Mouse (Mus musculus) cerebellum, adult 2 months (tissue): ENCODE measurements around the gene Myt1l.

Experiments
- CTCF ChIP-seq: fragments of 200-500 bp; IDR thresholded peaks from 2 replicates; pipeline ENCODE4 v1.5.1; 2011; ENCODE audit warnings: low read depth, mild to moderate bottlenecking, control low read depth, low read length, moderate library complexity, borderline replicate concordance; ENCODE audit not compliant: insufficient read depth
- POLR2A ChIP-seq: fragments of 200-500 bp; IDR thresholded peaks from 2 replicates; pipeline ENCODE4 v1.6.1; 2011; ENCODE audit warnings: low read length, control low read depth, borderline replicate concordance; ENCODE audit not compliant: insufficient read depth

DNA sequence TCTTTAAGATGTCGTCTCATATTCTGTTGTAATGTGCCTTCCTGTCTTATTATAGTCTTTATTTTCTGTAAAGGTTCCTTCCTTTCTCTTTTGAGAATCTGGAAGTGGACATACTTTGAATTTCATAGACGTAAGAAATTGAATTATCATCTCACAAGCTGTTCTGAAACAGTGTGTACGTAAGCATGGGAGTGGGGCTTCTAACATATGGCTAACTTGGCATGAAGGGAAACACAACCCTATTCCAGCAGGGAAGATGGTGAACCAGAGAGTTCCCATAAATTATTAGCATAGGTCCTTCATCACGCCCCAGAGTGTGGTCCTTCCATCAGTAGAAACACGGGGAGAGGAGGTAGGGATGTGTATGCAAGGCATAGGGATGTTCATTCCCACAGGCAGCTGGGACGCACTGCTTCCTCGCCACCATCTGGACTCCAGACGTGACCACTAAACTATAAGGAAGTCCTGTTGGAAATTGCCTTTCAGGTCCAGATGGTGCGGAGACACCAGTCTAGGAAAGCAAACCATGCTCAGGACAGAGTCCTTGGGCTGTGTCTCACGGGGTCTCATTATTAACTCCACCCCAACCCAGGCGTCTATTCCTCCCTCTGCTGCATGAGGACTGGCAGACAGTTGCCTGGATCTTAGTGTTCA lies 111.5 kb downstream of the Myt1l start:
- no peak for TF ChIP-seq CTCF
- no peak for TF ChIP-seq POLR2A
